Mouse (Mus musculus): ENCODE results near the gene Art3. TPM values are rescaled to one million over a fixed set of nuclear protein-coding genes. Genes with fewer than 3 reads are reported as not detected.
A peak's percentile ranks its signal among the peaks of the same experiment; 100 is the strongest.
"Not testable (repeated sequence)": the region's sequence is repeated elsewhere in the genome, so short reads cannot be mapped to it uniquely, and the experiment has no call there.

Gene Art3
- polyA plus RNA-seq, 1 experiment from 2014 or later = 3.5 TPM

- no peak within 1 kb of the TSS for H3K27ac ChIP-seq (replicated peaks)
- H3K4me2 ChIP-seq (replicated peaks) = peak within 1 kb of the TSS; percentile 46
- peak; percentile 81 for ATAC-seq (replicated peaks)
- H3K4me3 ChIP-seq = peak within 1 kb of the TSS; percentile 27
- H3K9ac ChIP-seq (replicated peaks) = 0 out of 2 replicates have a peak within 1 kb of the TSS, but pooled peaks have one; percentile 19
- 19% methylated on average over 14 of the region's 14 CpGs for whole genome bisulfite sequencing
- peaks cover 5% of the 10 kb centered on the region for H3K4me1 ChIP-seq
- H3K9me3 ChIP-seq = no peaks in the 10 kb centered on the region
- H3K27me3 ChIP-seq = no peaks in the 10 kb centered on the region
- no peaks in the 10 kb centered on the region for H3K36me3 ChIP-seq
Observed at GRCm38 (mm10) chr5:92348794-92349413, 17.3 kb downstream of the Art3 start, which contains the start of gene Cxcl10. TSS of gene Cxcl10 (minus strand) at chr5:92348889.

- no peak overlapping the region for H3K9ac ChIP-seq (replicated peaks)
- no peak overlapping the region for H3K27ac ChIP-seq (replicated peaks)
- H3K4me3 ChIP-seq = no peak overlapping the region
- peaks cover 5% of the 10 kb centered on the region for H3K4me1 ChIP-seq
- H3K27me3 ChIP-seq = no peaks in the 10 kb centered on the region
- ATAC-seq (replicated peaks) = no peak
- no peaks in the 10 kb centered on the region for H3K36me3 ChIP-seq
- no peaks in the 10 kb centered on the region for H3K9me3 ChIP-seq
- WGBS = 92% methylated on average over 7 of the region's 7 CpGs
- no peak overlapping the region for H3K4me2 ChIP-seq (replicated peaks)
Observed at GRCm38 (mm10) chr5:92349731-92350130, 18.1 kb downstream of the Art3 start.

GRCm38 (mm10) chr5:92352716-92353115, 21.1 kb downstream of the Art3 start:
- WGBS = 82% methylated on average over 4 of the region's 4 CpGs
- not testable (repeated sequence) for H3K4me3 ChIP-seq; H3K9ac ChIP-seq (replicated peaks); H3K27me3 ChIP-seq; H3K9me3 ChIP-seq; H3K36me3 ChIP-seq; H3K4me1 ChIP-seq; H3K4me2 ChIP-seq (replicated peaks); H3K27ac ChIP-seq (replicated peaks); ATAC-seq (replicated peaks)

GRCm38 (mm10) chr5:92353517-92353916, 21.9 kb downstream of the Art3 start:
- Histone ChIP-seq H3K27ac (replicated peaks) (no peak overlapping the region), H3K4me3 (no peak overlapping the region), H3K9ac (replicated peaks) (no peak overlapping the region), H3K4me2 (replicated peaks) (no peak overlapping the region), H3K36me3 (no peaks in the 10 kb centered on the region), H3K27me3 (no peaks in the 10 kb centered on the region), H3K4me1 (peaks cover 4% of the 10 kb centered on the region), H3K9me3 (no peaks in the 10 kb centered on the region)
- no peak for ATAC-seq (replicated peaks)
- WGBS = 52% methylated on average over 11 of the region's 11 CpGs

- no peaks in the 10 kb centered on the region for H3K4me1 ChIP-seq
- H3K4me2 ChIP-seq (replicated peaks) = no peak overlapping the region
- no peak overlapping the region for H3K4me3 ChIP-seq
- WGBS = 63% methylated on average over 11 of the region's 12 CpGs
- no peak overlapping the region for H3K9ac ChIP-seq (replicated peaks)
- H3K27ac ChIP-seq (replicated peaks) = no peak overlapping the region
- no peaks in the 10 kb centered on the region for H3K27me3 ChIP-seq
- no peaks in the 10 kb centered on the region for H3K36me3 ChIP-seq
- ATAC-seq (replicated peaks) = no peak
- H3K9me3 ChIP-seq = no peaks in the 10 kb centered on the region
Observed at GRCm38 (mm10) chr5:92358033-92358432, 26.4 kb downstream of the Art3 start.

GRCm38 (mm10) chr5:92358767-92359455, 27.3 kb downstream of the Art3 start:
- ATAC-seq (replicated peaks) = no peak
- no peaks in the 10 kb centered on the region for H3K4me1 ChIP-seq
- 79% methylated on average over 11 of the region's 11 CpGs for WGBS

GRCm38 (mm10) chr5:92363179-92363578, 31.6 kb downstream of the Art3 start:
- WGBS = 6% methylated on average over 4 of the region's 4 CpGs
- Histone ChIP-seq H3K4me2 (replicated peaks) (no peak overlapping the region), H3K4me1 (no peaks in the 10 kb centered on the region), H3K9ac (replicated peaks) (no peak overlapping the region), H3K36me3 (no peaks in the 10 kb centered on the region), H3K27ac (replicated peaks) (no peak overlapping the region), H3K9me3 (no peaks in the 10 kb centered on the region), H3K4me3 (no peak overlapping the region), H3K27me3 (no peaks in the 10 kb centered on the region)
- no peak for ATAC-seq (replicated peaks)

More at GRCm38 (mm10) chr5:92358767-92359455, 27.3 kb downstream of the Art3 start:
- Histone ChIP-seq H3K27me3 (no peaks in the 10 kb centered on the region), H3K27ac (replicated peaks) (no peak overlapping the region), H3K9ac (replicated peaks) (no peak overlapping the region), H3K9me3 (no peaks in the 10 kb centered on the region), H3K4me2 (replicated peaks) (no peak overlapping the region), H3K36me3 (no peaks in the 10 kb centered on the region), H3K4me3 (no peak overlapping the region)

- Histone ChIP-seq H3K9me3 (no peaks in the 10 kb centered on the region), H3K4me1 (peaks cover 1% of the 10 kb centered on the region; the same call in 1 of the 2 replicates), H3K27ac (replicated peaks) (no peak overlapping the region), H3K36me3 (no peaks in the 10 kb centered on the region), H3K27me3 (no peaks in the 10 kb centered on the region), H3K4me2 (replicated peaks) (no peak overlapping the region), H3K9ac (replicated peaks) (no peak overlapping the region), H3K4me3 (no peak overlapping the region)
- no peak for ATAC-seq (replicated peaks)
- WGBS = 90% methylated on average over 5 of the region's 5 CpGs
Observed at GRCm38 (mm10) chr5:92364011-92364410, 32.4 kb downstream of the Art3 start.

GRCm38 (mm10) chr5:92365146-92365705, 33.6 kb downstream of the Art3 start:
- Histone ChIP-seq H3K4me2 (replicated peaks) (no peak overlapping the region), H3K9me3 (no peaks in the 10 kb centered on the region), H3K27ac (replicated peaks) (no peak overlapping the region), H3K36me3 (no peaks in the 10 kb centered on the region), H3K27me3 (no peaks in the 10 kb centered on the region), H3K4me3 (no peak overlapping the region), H3K9ac (replicated peaks) (no peak overlapping the region), H3K4me1 (peaks cover 8% of the 10 kb centered on the region; the same call in 1 of the 2 replicates)
- no peak for ATAC-seq (replicated peaks)
- WGBS = 77% methylated on average over 11 of the region's 11 CpGs

- Histone ChIP-seq H3K4me3 (no peak overlapping the region), H3K27me3 (no peaks in the 10 kb centered on the region), H3K9me3 (no peaks in the 10 kb centered on the region), H3K27ac (replicated peaks) (no peak overlapping the region), H3K36me3 (no peaks in the 10 kb centered on the region), H3K9ac (replicated peaks) (no peak overlapping the region), H3K4me2 (replicated peaks) (no peak overlapping the region), H3K4me1 (peaks cover 17% of the 10 kb centered on the region)
- 87% methylated on average over 6 of the region's 6 CpGs for WGBS
- no peak for ATAC-seq (replicated peaks)
Observed at GRCm38 (mm10) chr5:92366565-92366964, 34.9 kb downstream of the Art3 start.

GRCm38 (mm10) chr5:92368392-92368791, 36.8 kb downstream of the Art3 start:
- H3K36me3 ChIP-seq = no peaks in the 10 kb centered on the region
- H3K4me3 ChIP-seq = no peak overlapping the region
- ATAC-seq (replicated peaks) = no peak
- H3K27ac ChIP-seq (replicated peaks) = no peak overlapping the region
- H3K9ac ChIP-seq (replicated peaks) = no peak overlapping the region
- peaks cover 18% of the 10 kb centered on the region for H3K4me1 ChIP-seq
- H3K27me3 ChIP-seq = no peaks in the 10 kb centered on the region
- 68% methylated on average over 10 of the region's 10 CpGs for WGBS
- no peaks in the 10 kb centered on the region for H3K9me3 ChIP-seq
- H3K4me2 ChIP-seq (replicated peaks) = no peak overlapping the region

GRCm38 (mm10) chr5:92369151-92369994, 37.7 kb downstream of the Art3 start:
- Histone ChIP-seq H3K9me3 (no peaks in the 10 kb centered on the region), H3K36me3 (no peaks in the 10 kb centered on the region), H3K27me3 (no peaks in the 10 kb centered on the region), H3K4me2 (replicated peaks) (no peak overlapping the region), H3K4me1 (peaks cover 18% of the 10 kb centered on the region), H3K27ac (replicated peaks) (peak overlapping the region; percentile 50; the same call in 1 of the 2 replicates), H3K9ac (replicated peaks) (no peak overlapping the region), H3K4me3 (no peak overlapping the region)
- ATAC-seq (replicated peaks) = peak; percentile 93
- whole genome bisulfite sequencing = 55% methylated on average over 13 of the region's 13 CpGs
